Mouse (Mus musculus) lung, postnatal 0 days (tissue): ENCODE results near the gene Kdm2b. TPM values are rescaled to one million over a fixed set of nuclear protein-coding genes. Genes with fewer than 3 reads are reported as not detected.

ENCODE experiments used
- ATAC-seq: fragments of 200-750 bp; cut with Nextera tagmentation; 2 replicates; pipeline ENCODE4 v1.8.0; 2017; ENCODE audit warnings: moderate library complexity
- DNase-seq: peaks from one replicate; pipeline ENCODE4 v3.0.0-alpha.2; 2016; ENCODE audit warnings: low spot score
- H3K27ac ChIP-seq: fragments of 300-500 bp; sonication (generic); 2 replicates; pipeline ENCODE4 v1.5.1; 2014; ENCODE audit warnings: antibody characterized with exemption, mild to moderate bottlenecking, low read length, mixed read lengths
- H3K27me3 ChIP-seq: fragments of 300-500 bp; sonication (generic); replicated peaks from 2 replicates; pipeline ENCODE4 v1.6.1; 2014; ENCODE audit warnings: low read length, mixed read lengths; ENCODE audit not compliant: insufficient read depth
- H3K36me3 ChIP-seq: fragments of 300-500 bp; sonication (generic); 2 replicates; pipeline ENCODE4 v1.6.1; 2014; ENCODE audit warnings: low read length, mixed read lengths; ENCODE audit not compliant: insufficient read depth
- H3K4me1 ChIP-seq: fragments of 300-500 bp; sonication (generic); 2 replicates; pipeline ENCODE4 v1.6.1; 2014; ENCODE audit warnings: antibody characterized with exemption, low read depth, low read length, mixed read lengths; ENCODE audit not compliant: insufficient read depth
- H3K4me2 ChIP-seq: fragments of 300-500 bp; sonication (generic); replicated peaks from 2 replicates; pipeline ENCODE4 v1.6.1; 2014; ENCODE audit warnings: low read depth, mild to moderate bottlenecking, low read length, moderate library complexity, mixed read lengths
- H3K4me3 ChIP-seq: fragments of 300-500 bp; sonication (generic); 2 replicates; pipeline ENCODE4 v1.5.1; 2014; ENCODE audit warnings: low read depth, low read length
- H3K9ac ChIP-seq: fragments of 300-500 bp; sonication (generic); replicated peaks from 2 replicates; pipeline ENCODE4 v1.6.1; 2014; ENCODE audit warnings: low read depth, mild to moderate bottlenecking
- H3K9me3 ChIP-seq: fragments of 300-500 bp; sonication (generic); 2 replicates; pipeline ENCODE4 v1.6.1; 2016; ENCODE audit warnings: low read length, mixed read lengths
- CTCF ChIP-seq: IDR thresholded peaks from 2 replicates; pipeline ENCODE4 v1.5.1; 2016; ENCODE audit warnings: antibody characterized with exemption, mild to moderate bottlenecking
- EP300 ChIP-seq: IDR thresholded peaks from 2 replicates; pipeline ENCODE4 v1.6.1; 2016; ENCODE audit warnings: antibody characterized with exemption, mild to moderate bottlenecking, control low read depth
- WGBS: fragments of 180-500 bp; shearing (Covaris S2); extraction: QIAGEN DNeasy Blood & Tissue Kit; methylation state at CpG from one replicate; pipeline ENCODE4 v1.1.7; 2014; 5-methylcytosine and 5-hydroxymethylcytosine counted together
- polyA plus RNA-seq: library from polyadenylated mRNA; unstranded; fragments of >200 nt; fragmentation: Nextera tagmentation; extraction: Ambion mirVana; gene quantifications from 2 replicates; pipeline ENCODE4 v1.2.1, GENCODE M21; 2015

Kdm2b gene
- polyA plus RNA-seq, 1 experiment from 2014 or later, result 12.2 TPM

GRCm38 (mm10) chr5:122908001-122908400, 81.6 kb downstream of the Kdm2b start:
- ATAC-seq, result no peak
- Histone ChIP-seq H3K27ac (no peak overlapping the region), H3K4me1 (no peaks in the 10 kb centered on the region), H3K9me3 (no peaks in the 10 kb centered on the region), H3K27me3 (no peaks in the 10 kb centered on the region), H3K9ac (no peak overlapping the region), H3K36me3 (no peaks in the 10 kb centered on the region), H3K4me2 (no peak overlapping the region), H3K4me3 (no peak overlapping the region)
- no peak for DNase-seq
- WGBS, result 90% methylated on average over 2 of the region's 2 CpGs
- TF ChIP-seq EP300 (no peak), CTCF (peak; percentile 21; the same call in 1 of the 2 replicates)

- WGBS, result 84% methylated on average over 1 of the region's 1 CpGs
- Histone ChIP-seq H3K27me3 (no peaks in the 10 kb centered on the region), H3K27ac (no peak overlapping the region), H3K9me3 (no peaks in the 10 kb centered on the region), H3K4me3 (no peak overlapping the region), H3K36me3 (no peaks in the 10 kb centered on the region), H3K9ac (no peak overlapping the region), H3K4me2 (no peak overlapping the region), H3K4me1 (no peaks in the 10 kb centered on the region)
- ATAC-seq, result no peak
- DNase-seq, result no peak
- no peak for TF ChIP-seq CTCF
- TF ChIP-seq EP300, result no peak
These were observed 82.4 kb downstream of the Kdm2b start for GRCm38 (mm10) chr5:122907182-122907581.

DNA sequence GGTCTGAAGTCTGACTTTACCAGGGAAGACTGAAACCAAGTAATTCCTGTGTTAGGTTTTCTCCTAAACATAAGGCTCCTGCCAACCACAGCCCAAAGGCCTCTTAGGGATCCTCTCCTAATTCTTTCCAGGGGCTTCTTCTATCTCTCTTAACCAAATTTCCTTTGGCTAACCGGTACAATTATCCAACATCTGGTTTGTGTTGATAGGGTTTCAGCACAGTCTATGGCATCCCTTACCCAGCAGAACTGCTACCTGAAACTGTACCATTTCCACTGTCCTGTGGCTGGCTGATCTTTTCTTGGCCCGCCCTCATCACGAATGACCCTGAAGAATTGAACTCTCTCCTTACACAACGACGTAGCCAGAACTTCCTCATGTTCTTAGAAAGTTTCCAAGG, 86.5 kb downstream of the Kdm2b start:
- TF ChIP-seq CTCF, result no peak
- TF ChIP-seq EP300, result no peak
- H3K27ac ChIP-seq, result no peak overlapping the region
- H3K9me3 ChIP-seq, result no peaks in the 10 kb centered on the region
- H3K27me3 ChIP-seq, result no peaks in the 10 kb centered on the region
- no peak for ATAC-seq
- no peak overlapping the region for H3K4me2 ChIP-seq
- H3K9ac ChIP-seq, result no peak overlapping the region
- DNase-seq, result no peak
- no peak overlapping the region for H3K4me3 ChIP-seq
- H3K36me3 ChIP-seq, result no peaks in the 10 kb centered on the region
- 77% methylated on average over 5 of the region's 5 CpGs for WGBS
- H3K4me1 ChIP-seq, result 0 out of 2 replicates have a peak, but pooled peaks cover 5% of the 10 kb centered on the region

GRCm38 (mm10) chr5:122902228-122902627, 87.4 kb downstream of the Kdm2b start:
- Histone ChIP-seq H3K4me3 (no peak overlapping the region), H3K9ac (no peak overlapping the region), H3K4me2 (no peak overlapping the region), H3K27ac (no peak overlapping the region), H3K9me3 (no peaks in the 10 kb centered on the region), H3K36me3 (no peaks in the 10 kb centered on the region), H3K4me1 (0 out of 2 replicates have a peak, but pooled peaks cover 5% of the 10 kb centered on the region), H3K27me3 (no peaks in the 10 kb centered on the region)
- ATAC-seq (no peak), DNase-seq (no peak)
- WGBS, result 70% methylated on average over 6 of the region's 6 CpGs
- TF ChIP-seq EP300 (no peak), CTCF (no peak)

GRCm38 (mm10) chr5:122901666-122902065, 88.0 kb downstream of the Kdm2b start:
- 52% methylated on average over 3 of the region's 3 CpGs for WGBS
- TF ChIP-seq EP300 (no peak), CTCF (no peak)
- no peaks in the 10 kb centered on the region for H3K27me3 ChIP-seq
- no peak overlapping the region for H3K4me2 ChIP-seq
- H3K9me3 ChIP-seq, result no peaks in the 10 kb centered on the region
- H3K36me3 ChIP-seq, result no peaks in the 10 kb centered on the region
- H3K4me3 ChIP-seq, result no peak overlapping the region
- 0 out of 2 replicates have a peak, but pooled peaks cover 5% of the 10 kb centered on the region for H3K4me1 ChIP-seq
- DNase-seq (no peak), ATAC-seq (no peak)
- no peak overlapping the region for H3K9ac ChIP-seq
- H3K27ac ChIP-seq, result no peak overlapping the region

GRCm38 (mm10) chr5:122901179-122901578, 88.4 kb downstream of the Kdm2b start:
- H3K36me3 ChIP-seq, result no peaks in the 10 kb centered on the region
- H3K4me2 ChIP-seq, result peak overlapping the region; percentile 98; the same call in 1 of the 2 replicates
- H3K4me3 ChIP-seq, result peak overlapping the region; percentile 76; the same call in 1 of the 2 replicates
- H3K27me3 ChIP-seq, result no peaks in the 10 kb centered on the region
- WGBS, result 59% methylated on average over 11 of the region's 11 CpGs
- H3K9ac ChIP-seq, result no peak overlapping the region; the same call in 1 of the 2 replicates
- no peak overlapping the region for H3K27ac ChIP-seq
- H3K4me1 ChIP-seq, result 0 out of 2 replicates have a peak, but pooled peaks cover 5% of the 10 kb centered on the region
- no peak for TF ChIP-seq EP300
- TF ChIP-seq CTCF, result no peak
- no peaks in the 10 kb centered on the region for H3K9me3 ChIP-seq
- DNase-seq, result no peak
- ATAC-seq, result no peak
